ENCODE assay signal across 12 mouse cellular contexts in the genomic region with DNA sequence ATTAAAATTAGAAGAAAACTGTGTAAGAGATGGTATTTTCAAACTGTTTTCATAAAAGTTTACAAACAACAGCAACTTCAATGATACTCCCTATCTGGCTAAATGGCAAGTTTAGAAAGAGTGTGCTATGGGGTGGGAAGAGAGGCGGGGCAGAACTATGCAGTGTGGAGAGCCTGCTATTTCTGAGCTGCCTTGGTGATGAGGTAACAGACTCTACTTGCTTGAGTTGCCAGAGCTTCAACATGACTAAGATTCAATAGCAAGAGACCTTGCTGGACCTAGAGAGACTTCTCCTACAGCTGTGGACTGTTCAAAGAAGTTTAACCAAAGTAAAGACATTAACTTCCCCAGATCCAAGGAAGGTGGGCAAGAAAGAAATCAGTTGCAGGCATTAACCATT. TPM values are rescaled to one million over a fixed set of nuclear protein-coding genes. Genes with fewer than 3 reads are reported as not detected.
DNase-seq lines count a peak whose midpoint lies in the region; ATAC-seq and TF ChIP-seq lines count a peak whose summit lies in the region.
"Had no signal": no experiment of that assay in that cellular context is flagged by ENCODE, and none has a peak within 500 bp of the region (broad histone marks: within the 10 kb centered on the region; RNA-seq: fewer than 3 reads in every experiment).

No protein-coding gene starts in this region.

- WGBS in kidney, embryonic 16.5 days, result 64% methylated on average over 1 of the region's 1 CpGs
- 34% methylated on average over 1 of the region's 1 CpGs for WGBS in heart, adult 2 months

- 0 out of 2 replicates have a peak, but pooled peaks have one; percentile 46 for ATAC-seq in kidney, embryonic 16.5 days (ENCODE audit: low FRiP score, low TSS enrichment)
- ATAC-seq in erythroid progenitor cell, adult 5-6 weeks (replicated peaks; ENCODE audit: low FRiP score, poor library complexity, severe bottlenecking), result no peak
- ATAC-seq: intestine, embryonic 15.5 days had no signal

- no peak overlapping the region for H3K4me3 ChIP-seq in kidney, embryonic 16.5 days (ENCODE audit: low read length)
- no peak overlapping the region for H3K4me3 ChIP-seq in heart, adult 2 months
- H3K4me3 ChIP-seq: intestine, embryonic 15.5 days; megakaryocyte, embryonic 14.5 days; neural tube, embryonic 12.5 days had no signal

- no peak for TF ChIP-seq CTCF in heart, adult 2 months (IDR thresholded peaks at IDR 0.05)

- intact Hi-C loops in heart, adult 2 months (cut with DNase I), result loop anchor here (1.0 to 5.0 kb wide), 2 partner anchors 36 to 76 kb away; a partner anchor contains a TSS
- intact Hi-C loops in heart, postnatal 25 days (cut with DNase I), result loop anchor here (5.0 kb wide), 1 partner anchor 36 kb away; no protein-coding TSS in a partner anchor

- H3K9me3 ChIP-seq in kidney, embryonic 16.5 days (ENCODE audit: low read length), result no peaks in the 10 kb centered on the region
- H3K9me3 ChIP-seq: intestine, embryonic 15.5 days; megakaryocyte, embryonic 14.5 days; neural tube, embryonic 12.5 days had no signal

- DNase-seq in kidney, adult 11 months, result no peak
- DNase-seq in Muller cell, postnatal 12 days (ENCODE audit: inconsistent ontology term), result peak; percentile 22
- DNase-seq in heart, adult 2 months, result peak in 1 of 2 experiments; percentile 54
- DNase-seq in heart, postnatal 25 days (ENCODE audit: low spot score), result peak; percentile 7
- DNase-seq in cerebellum, postnatal 14 days, result no peak
- no peak for DNase-seq in adrenal gland, postnatal 10 days
- DNase-seq: embryo, embryonic 11 days had no signal

- no peak for TF ChIP-seq POLR2A in heart, adult 2 months (IDR thresholded peaks at IDR 0.05; ENCODE audit: insufficient read depth, low read depth, low read length)

- H3K27ac ChIP-seq in kidney, embryonic 16.5 days (ENCODE audit: low read length), result peak overlapping the region; percentile 61
- H3K27ac ChIP-seq in heart, adult 2 months, result peak overlapping the region; percentile 80
- H3K27ac ChIP-seq: intestine, embryonic 15.5 days; neural tube, embryonic 12.5 days had no signal

- H3K36me3 ChIP-seq in kidney, embryonic 16.5 days (ENCODE audit: insufficient read depth, low read length), result no peaks in the 10 kb centered on the region
- peaks cover 27% of the 10 kb centered on the region for H3K36me3 ChIP-seq in heart, adult 2 months (ENCODE audit: control insufficient read depth, insufficient read depth, low read length)
- H3K36me3 ChIP-seq: intestine, embryonic 15.5 days; neural tube, embryonic 12.5 days had no signal

- 0 out of 2 replicates have a peak, but pooled peaks have one; percentile 14 for TF ChIP-seq EP300 in heart, adult 2 months (IDR thresholded peaks at IDR 0.05; ENCODE audit: insufficient read depth, low read depth, low read length)

- H3K79me2 ChIP-seq in heart, adult 2 months (replicated peaks; ENCODE audit: control insufficient read depth, insufficient read depth, low read length), result no peaks in the 10 kb centered on the region

- no peak overlapping the region for H3K4me2 ChIP-seq in kidney, embryonic 16.5 days (replicated peaks; ENCODE audit: low read depth, low read length)
- H3K4me2 ChIP-seq: intestine, embryonic 15.5 days; neural tube, embryonic 12.5 days had no signal

- H3K9ac ChIP-seq in kidney, embryonic 16.5 days (replicated peaks; ENCODE audit: low read length), result no peak overlapping the region
- H3K9ac ChIP-seq in heart, adult 2 months (ENCODE audit: low read depth, low read length), result no peak overlapping the region
- H3K9ac ChIP-seq: intestine, embryonic 15.5 days; neural tube, embryonic 12.5 days had no signal

- H3K27me3 ChIP-seq in kidney, embryonic 16.5 days (ENCODE audit: insufficient read depth, low read length), result no peaks in the 10 kb centered on the region
- no peaks in the 10 kb centered on the region for H3K27me3 ChIP-seq in heart, adult 2 months (ENCODE audit: control insufficient read depth, insufficient read depth, low read length)
- H3K27me3 ChIP-seq: intestine, embryonic 15.5 days; megakaryocyte, embryonic 14.5 days; neural tube, embryonic 12.5 days had no signal

- peaks cover 15% of the 10 kb centered on the region; the same call in 1 of the 2 replicates for H3K4me1 ChIP-seq in kidney, embryonic 16.5 days (ENCODE audit: insufficient read depth, low read length)
- peaks cover 21% of the 10 kb centered on the region for H3K4me1 ChIP-seq in heart, adult 2 months (ENCODE audit: control insufficient read depth, insufficient read depth, low read length)
- H3K4me1 ChIP-seq: neural tube, embryonic 12.5 days had no signal

RNA-seq across cellular contexts. Expression of a gene that starts 24.9 kb away (rescaled TPM):
- 29.1 and 29.2 TPM in 2 replicates for polyA plus RNA-seq in kidney, embryonic 16.5 days (2015; fragmentation: Nextera tagmentation; extraction: Ambion mirVana)
- total RNA-seq in heart, adult 2 months (2021), result 10 to 100 TPM; 34.6 to 38.9 TPM
- 24.9 and 27.1 TPM in 2 replicates for polyA plus RNA-seq in heart, adult 2 months (2012; rRNA removed)
- 10 to 100 TPM; 33.4 to 37.8 TPM for total RNA-seq in heart, postnatal 25 days (2021)
- 27.0 and 38.6 TPM in 2 replicates for total RNA-seq in erythroid progenitor cell, adult 5-6 weeks (2015; ENCODE audit: low replicate concordance)
- 22.3 and 26.6 TPM in 2 replicates for total RNA-seq in erythroid progenitor cell, adult 5-6 weeks (2017; ENCODE audit: low replicate concordance)
- 10 to 100 TPM; 40.3 to 40.9 TPM for total RNA-seq in adrenal gland, postnatal 10 days (2021)

Comparison
In these comparisons a context has a peak if more than half of its experiments do, and no peak if none do; other contexts are left out.
1. DNase-seq: peak in Muller cell, postnatal 12 days (single experiment) and heart, postnatal 25 days (single experiment); none in kidney, adult 11 months (single experiment), cerebellum, postnatal 14 days (0 of 2) and adrenal gland, postnatal 10 days (single experiment).